Mouse (Mus musculus): Measurements from ENCODE around the gene Ly6c2.
"Not testable (repeated sequence)": the region's sequence is repeated elsewhere in the genome, so short reads cannot be mapped to it uniquely, and the experiment has no call there.

The Ly6c2 gene

DNA sequence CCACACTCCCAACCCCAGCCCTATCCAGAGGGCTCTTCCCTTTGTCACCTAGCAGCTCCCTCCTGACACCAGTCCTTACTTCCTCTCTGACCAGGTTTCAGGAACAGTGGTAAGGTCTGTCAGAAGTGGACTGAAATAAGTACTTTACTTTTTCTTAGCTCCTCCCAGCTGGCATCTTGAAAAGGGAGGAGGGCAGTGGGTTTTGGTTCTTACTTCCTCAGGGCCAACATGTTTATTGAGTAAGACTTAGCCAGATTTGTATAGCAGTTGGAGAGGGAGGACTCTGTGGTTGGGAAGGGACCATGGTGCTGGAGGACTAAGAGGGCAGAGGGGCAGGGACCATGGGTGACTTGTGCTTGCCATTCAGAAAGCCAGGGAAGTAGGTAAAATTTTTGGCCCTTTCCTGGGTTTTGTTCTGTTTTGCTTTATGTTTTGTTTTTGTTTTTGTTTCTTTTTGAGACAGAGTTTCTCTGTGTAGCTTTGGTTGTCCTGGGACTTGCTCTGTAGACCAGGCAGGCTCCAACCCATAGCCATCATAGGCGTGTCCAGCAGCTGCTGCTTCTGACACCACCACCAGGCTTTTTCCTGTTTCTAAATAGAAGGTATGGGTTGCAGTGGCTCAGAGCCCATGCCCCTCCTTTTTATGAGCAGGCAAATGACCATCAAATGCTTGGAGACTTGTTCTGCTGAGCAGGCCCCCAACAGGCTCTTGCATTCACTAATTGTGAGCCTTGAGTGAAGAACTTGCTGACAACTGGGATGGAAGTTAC is at the start of gene Ly6c2:
Gene Ly6c2, minus strand, starts transcription at position 110 of the 770 bp plus-strand sequence.
- DNase-seq (ENCODE audit: low spot score) = not testable (repeated sequence)

- DNase-seq (ENCODE audit: low spot score) = no peak
These were observed 45.9 kb upstream of the Ly6c2 start for GRCm38 (mm10) chr15:75157646-75158045.

- DNase-seq (ENCODE audit: low spot score) = no peak
These were observed 43.2 kb upstream of the Ly6c2 start, which contains the start of gene Ly6g for GRCm38 (mm10) chr15:75154940-75155339. TSS of gene Ly6g (plus strand) at chr15:75155240.

GRCm38 (mm10) chr15:75153087-75153486 is 41.3 kb upstream of the Ly6c2 start:
- no peak for DNase-seq (ENCODE audit: low spot score)

DNA sequence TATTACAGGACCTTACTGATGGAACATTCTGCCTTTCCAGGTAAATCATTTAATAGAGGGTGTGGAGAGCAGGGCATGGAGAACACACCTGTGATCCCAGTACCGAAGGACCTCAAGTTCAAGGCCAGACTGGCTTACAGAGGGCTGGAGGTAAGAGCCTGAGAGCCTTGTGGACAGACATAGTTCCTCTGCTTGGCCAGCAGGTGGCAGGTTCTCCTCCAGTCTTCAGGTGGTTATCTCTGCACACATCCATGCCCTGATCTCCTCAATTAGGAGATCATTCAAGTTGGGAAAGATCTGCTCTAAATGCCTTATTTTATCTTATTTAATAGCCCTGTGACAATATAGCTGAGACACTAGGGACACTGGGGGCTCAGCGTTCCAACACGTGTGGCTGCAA is 32.0 kb upstream of the Ly6c2 start:
- peak; percentile 40 for DNase-seq (ENCODE audit: low spot score)

DNA sequence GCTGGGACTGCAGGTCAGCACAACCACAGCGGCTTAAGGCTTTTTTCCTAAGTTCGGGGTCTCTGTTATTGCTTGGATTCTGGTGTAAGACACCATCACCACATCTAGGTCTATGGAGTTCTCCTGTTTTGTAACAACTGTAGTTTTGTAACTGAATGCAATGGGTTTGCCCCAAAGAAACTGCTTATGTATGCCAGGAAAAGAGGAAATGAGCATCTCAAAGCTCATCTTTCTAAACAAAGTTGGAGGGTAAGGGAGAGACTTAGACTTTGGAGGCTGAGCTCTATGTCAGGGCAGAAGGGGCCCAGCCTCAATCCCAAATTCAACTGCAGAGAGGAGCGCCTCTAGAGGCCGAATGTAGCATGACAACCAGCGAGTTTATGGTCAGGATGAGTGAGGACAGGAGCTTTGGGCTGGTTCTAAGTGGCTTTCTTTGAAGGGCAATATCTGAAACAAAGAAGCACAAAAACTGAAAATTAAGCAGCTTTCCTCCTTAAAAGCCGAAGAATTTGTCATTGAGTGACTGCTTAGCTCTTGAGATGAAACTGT is 30.1 kb upstream of the Ly6c2 start:
- DNase-seq (ENCODE audit: low spot score) = peak; percentile 61

- DNase-seq (ENCODE audit: low spot score) = not testable (repeated sequence)
These were observed 26.0 kb upstream of the Ly6c2 start for GRCm38 (mm10) chr15:75137739-75138138.

DNA sequence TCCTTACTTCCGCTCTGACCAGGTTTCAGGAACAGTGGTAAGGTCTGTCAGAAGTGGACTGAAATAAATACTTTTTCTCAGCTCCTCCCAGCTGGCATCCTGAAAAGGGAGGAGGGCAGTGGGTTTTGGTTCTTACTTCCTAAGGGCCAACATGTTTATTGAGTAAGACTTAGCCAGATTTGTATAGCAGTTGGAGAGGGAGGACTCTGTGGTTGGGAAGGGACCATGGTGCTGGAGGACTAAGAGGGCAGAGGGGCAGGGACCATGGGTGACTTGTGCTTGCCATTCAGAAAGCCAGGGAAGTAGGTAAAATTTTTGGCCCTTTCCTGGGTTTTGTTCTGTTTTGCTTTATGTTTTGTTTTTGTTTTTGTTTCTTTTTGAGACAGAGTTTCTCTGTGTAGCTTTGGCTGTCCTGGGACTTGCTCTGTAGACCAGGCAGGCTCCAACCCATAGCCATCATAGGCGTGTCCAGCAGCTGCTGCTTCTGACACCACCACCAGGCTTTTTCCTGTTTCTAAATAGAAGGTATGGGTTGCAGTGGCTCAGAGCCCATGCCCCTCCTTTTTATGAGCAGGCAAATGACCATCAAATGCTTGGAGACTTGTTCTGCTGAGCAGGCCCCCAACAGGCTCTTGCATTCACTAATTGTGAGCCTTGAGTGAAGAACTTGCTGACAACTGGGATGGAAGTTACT is 23.5 kb upstream of the Ly6c2 start:
- not testable (repeated sequence) for DNase-seq (ENCODE audit: low spot score)

DNA sequence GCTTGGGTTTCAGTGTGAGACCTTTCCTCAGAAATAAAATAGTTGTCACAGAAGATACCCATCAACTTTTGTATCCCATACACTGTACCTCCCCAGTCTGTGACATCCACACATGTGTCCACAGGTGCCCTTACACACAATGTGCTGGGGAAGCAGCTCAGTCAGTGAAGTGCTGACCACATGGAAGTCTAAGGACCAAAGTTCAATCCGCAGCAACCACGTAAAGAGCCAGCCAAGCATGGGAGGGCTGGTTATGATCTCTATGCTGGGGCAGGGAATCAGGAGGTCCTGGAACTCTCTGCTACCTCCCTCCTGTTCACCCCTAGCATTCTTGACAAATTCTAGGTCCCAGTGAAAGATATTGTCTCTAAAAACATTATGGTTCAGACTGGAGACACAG is 20.6 kb upstream of the Ly6c2 start:
- DNase-seq (ENCODE audit: low spot score) = not testable (repeated sequence)

GRCm38 (mm10) chr15:75120066-75120465 is 8.3 kb upstream of the Ly6c2 start:
- peak; percentile 46 for DNase-seq (ENCODE audit: low spot score)

DNA sequence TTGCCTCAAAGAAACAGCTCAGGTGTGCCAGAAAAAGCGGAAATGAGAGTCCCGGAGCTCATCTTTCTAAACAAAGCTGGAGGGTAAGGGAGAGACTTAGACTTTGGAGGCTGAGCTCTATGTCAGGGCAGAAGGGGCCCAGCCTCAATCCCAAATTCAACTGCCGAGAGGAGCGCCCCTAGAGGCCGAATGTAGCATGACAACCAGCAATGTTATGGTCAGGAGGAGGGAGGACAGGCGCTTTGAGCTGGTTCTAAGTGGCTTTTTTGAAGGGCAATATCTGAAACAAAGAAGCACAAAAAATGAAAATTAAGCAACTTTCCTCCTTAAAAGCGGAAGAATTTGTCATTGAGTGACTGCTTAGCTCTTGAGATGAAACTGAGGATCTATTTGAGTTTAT is 7.0 kb upstream of the Ly6c2 start:
- DNase-seq (ENCODE audit: low spot score) = peak; percentile 81

DNA sequence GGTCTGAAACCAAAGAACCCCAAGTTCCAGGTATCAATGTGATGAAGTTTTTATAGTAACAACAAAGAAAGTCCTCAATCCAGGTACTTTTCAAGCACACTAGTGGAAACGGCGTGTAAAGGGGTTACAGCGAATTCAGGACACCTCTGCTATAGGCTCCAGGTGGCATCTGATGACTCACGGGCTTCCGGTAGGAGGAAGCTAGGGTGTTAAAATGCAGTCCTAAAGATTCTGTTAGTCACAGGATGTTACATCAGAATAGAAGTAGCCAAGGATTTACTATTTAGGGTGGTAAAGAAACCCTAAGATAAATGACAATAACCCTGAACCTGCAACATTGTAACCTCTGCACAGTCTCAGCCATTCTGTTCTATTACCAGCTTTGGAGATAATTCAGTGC is 5.7 kb upstream of the Ly6c2 start:
- DNase-seq (ENCODE audit: low spot score) = not testable (repeated sequence)

DNA sequence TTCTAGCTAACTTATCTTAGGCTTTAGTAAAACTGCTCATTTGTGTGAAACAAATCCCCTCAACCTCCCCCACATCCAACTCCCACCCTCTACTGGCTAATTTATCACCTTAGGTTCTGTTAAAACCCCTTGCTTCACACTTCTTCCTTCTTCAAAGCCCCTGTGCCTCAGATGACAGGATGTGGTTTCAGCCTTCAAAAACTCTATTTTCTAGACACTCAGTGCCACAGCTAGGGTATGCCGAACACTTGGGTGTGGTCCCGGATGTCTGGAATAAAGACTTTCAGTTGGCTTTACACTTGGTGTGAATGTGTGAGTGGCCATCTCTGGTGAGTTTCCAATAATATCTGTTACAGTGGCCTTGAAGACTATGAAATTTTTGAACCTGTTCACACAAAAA is 4.8 kb upstream of the Ly6c2 start:
- no peak for DNase-seq (ENCODE audit: low spot score)

- DNase-seq (ENCODE audit: low spot score) = not testable (repeated sequence)
These were observed 1.3 kb downstream of the Ly6c2 start for GRCm38 (mm10) chr15:75110424-75110823.

DNA sequence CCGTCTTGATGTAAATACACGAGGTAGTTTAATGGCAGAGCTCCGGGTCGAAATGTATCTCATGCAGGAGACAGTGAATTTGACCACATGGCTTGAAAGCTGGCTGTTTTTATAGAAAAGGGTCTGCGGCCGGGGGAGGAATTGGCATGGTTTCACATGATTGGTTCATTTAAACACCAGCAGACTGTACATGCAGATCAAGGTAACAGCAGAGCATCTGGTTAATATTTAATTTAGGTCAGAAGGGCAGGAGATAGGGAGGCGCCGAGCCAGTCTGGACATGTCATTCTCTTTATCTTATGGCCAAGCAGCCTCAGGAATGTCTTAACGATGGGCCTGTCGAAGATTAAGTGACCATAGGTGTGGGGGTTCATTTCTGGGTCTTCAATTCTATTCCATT is 12.5 kb downstream of the Ly6c2 start:
- no peak for DNase-seq (ENCODE audit: low spot score)

GRCm38 (mm10) chr15:75088041-75088440 is 23.7 kb downstream of the Ly6c2 start:
- not testable (repeated sequence) for DNase-seq (ENCODE audit: low spot score)

DNA sequence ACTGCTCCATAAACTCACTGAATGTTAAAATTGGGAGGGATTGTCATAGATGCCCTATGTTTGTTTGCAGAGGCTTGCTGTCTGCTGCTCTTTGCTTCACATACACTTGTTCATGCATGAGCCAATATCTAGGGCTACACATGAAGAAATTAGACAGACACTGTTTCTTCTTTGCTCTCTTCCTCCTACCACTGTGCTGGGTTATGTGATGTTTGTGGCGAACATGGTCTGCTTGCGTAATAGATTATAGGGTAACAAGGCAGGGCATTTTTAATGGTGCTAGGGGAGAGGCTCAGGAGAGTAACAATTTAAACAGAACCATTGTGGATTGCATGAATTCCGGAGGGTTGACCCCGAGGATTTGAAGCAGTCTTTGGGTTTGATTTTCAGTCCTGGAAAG is 41.8 kb downstream of the Ly6c2 start:
- no peak for DNase-seq (ENCODE audit: low spot score)

DNA sequence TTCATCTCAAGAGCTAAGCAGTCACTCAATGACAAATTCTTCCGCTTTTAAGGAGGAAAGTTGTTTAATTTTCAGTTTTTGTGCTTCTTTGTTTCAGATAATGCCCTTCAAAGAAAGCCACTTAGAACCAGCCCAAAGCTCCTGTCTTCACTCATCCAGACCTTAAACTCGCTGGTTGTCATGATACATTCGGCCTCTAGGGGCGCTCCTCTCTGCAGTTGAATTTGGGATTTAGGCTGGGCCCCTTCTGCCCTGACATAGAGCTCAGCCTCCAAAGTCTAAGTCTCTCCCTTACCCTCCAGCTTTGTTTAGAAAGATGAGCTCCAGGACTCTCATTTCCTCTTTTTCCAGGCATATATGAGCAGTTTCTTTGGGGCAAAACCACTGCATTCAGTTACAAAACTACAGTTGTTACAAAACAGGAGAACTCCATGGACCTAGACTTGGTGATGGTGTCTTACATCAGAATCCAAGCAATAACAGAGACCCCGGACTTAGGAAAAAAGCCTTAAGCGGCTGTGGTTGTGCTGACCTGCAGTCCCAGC is 49.7 kb downstream of the Ly6c2 start:
- DNase-seq (ENCODE audit: low spot score) = peak; percentile 87

DNA sequence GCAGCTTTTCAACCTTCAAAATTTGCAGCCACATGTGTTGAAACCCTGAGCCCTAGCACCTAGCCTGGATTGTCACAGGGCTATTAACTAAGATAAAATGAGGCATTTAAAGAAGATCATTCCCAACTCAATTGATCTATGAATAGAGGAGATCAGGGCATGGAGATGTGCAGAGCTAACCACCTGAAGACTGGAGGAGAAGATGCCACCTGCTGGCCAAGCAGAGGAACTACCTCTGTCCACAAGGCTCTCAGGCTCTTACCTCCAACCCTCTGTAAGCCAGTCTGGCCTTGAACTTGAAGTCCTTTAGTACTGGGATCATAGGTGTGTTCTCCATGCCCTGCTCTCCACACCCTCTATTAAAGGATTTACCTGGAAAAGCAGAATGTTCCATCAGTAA is 51.3 kb downstream of the Ly6c2 start:
- peak; percentile 69 for DNase-seq (ENCODE audit: low spot score)
